Mouse (Mus musculus) gastrocnemius, postnatal 14 days (tissue): ENCODE measurements around the gene Eef2k. TPM values are rescaled to one million over a fixed set of nuclear protein-coding genes. Genes with fewer than 3 reads are reported as not detected.

Source experiments
- DNase-seq: peaks from one replicate; pipeline ENCODE4 v3.0.0; 2021; ENCODE audit warnings: mixed read lengths
- intact Hi-C: fragments of 180-260 bp; cut with DNase I; formaldehyde crosslinking; loops from one replicate; pipeline ENCODE4 v1.15.1; 2025; ENCODE audit warnings: low total_unique reads
- long read RNA-seq, 2 experiments: library from polyadenylated mRNA; stranded (forward); transcript quantifications; one replicate each; pipeline ENCODE4 v2.0.0; 2021
- total RNA-seq, 2 experiments: library from RNA; stranded (reverse); gene quantifications; 2 replicates each; pipeline ENCODE4 v1.2.3; 2021

Eef2k gene
- 10 to 100 TPM; 50.3 to 61.8 TPM for total RNA-seq
- long read RNA-seq, experiment 1, full-length matches to known transcripts: 16 of 36 reads
- long read RNA-seq, experiment 1, partial matches to known transcripts: 3 of 36 reads
- long read RNA-seq, experiment 1, other reads (novel, unspliced or antisense): 17 of 36 reads
- long read RNA-seq, experiment 2, full-length matches to known transcripts: 22 of 51 reads
- long read RNA-seq, experiment 2, partial matches to known transcripts: 11 of 51 reads
- long read RNA-seq, experiment 2, other reads (novel, unspliced or antisense): 18 of 51 reads

GRCm38 (mm10) chr7:120842345-120843036 is at the start of gene Eef2k:
TSS of gene Eef2k (plus strand) at chr7:120842831.
- intact Hi-C loops: no loop called here

DNA sequence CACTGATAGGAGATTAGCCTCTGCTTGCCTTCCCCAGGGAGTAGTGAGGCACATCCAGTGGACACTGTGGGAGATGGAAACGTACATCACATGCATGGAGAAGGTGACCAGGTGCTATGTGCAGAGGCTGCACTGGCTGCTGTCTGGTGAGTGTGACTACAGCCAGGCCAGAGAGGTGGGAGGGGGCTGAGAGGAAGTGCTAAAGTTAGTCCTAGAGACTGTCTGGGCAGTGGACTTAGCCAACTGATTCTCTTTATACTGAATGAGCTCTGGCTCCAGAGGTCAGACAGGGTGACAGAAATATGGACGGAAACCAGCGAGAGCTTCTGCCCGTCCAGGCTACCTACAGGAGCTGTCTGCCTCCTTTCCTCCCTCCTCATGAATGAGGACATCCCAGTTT is 47.1 kb upstream of the Eef2k start:
- intact Hi-C loops: no loop called here
- no peak for DNase-seq

More at GRCm38 (mm10) chr7:120842345-120843036, at the start of gene Eef2k:
- DNase-seq: peak; percentile 90

GRCm38 (mm10) chr7:120796369-120796768 is 46.3 kb upstream of the Eef2k start:
- no peak for DNase-seq
- intact Hi-C loops: no loop called here

DNA sequence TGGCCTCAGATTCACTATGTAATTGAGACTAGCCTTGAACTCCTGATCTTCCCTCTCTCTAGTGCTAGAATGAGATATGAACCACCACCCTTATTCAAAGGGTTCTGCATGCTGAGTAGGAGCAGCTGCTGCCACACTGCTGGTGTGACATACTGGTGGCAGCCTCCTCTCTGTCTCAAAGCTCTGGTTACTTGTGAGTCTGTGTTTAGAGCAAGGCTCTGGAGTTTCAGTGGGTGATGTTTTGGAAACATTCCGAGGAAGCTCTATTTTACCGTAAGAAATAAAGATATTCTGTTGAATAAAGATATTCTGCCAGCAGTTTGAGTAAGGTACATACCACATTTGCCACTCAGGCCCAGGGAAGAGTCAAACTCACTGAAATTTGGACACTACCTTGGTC is 39.4 kb upstream of the Eef2k start:
- intact Hi-C loops: no loop called here
- DNase-seq: no peak

GRCm38 (mm10) chr7:120809705-120810104 is 32.9 kb upstream of the Eef2k start:
- no peak for DNase-seq
- intact Hi-C loops: no loop called here

DNA sequence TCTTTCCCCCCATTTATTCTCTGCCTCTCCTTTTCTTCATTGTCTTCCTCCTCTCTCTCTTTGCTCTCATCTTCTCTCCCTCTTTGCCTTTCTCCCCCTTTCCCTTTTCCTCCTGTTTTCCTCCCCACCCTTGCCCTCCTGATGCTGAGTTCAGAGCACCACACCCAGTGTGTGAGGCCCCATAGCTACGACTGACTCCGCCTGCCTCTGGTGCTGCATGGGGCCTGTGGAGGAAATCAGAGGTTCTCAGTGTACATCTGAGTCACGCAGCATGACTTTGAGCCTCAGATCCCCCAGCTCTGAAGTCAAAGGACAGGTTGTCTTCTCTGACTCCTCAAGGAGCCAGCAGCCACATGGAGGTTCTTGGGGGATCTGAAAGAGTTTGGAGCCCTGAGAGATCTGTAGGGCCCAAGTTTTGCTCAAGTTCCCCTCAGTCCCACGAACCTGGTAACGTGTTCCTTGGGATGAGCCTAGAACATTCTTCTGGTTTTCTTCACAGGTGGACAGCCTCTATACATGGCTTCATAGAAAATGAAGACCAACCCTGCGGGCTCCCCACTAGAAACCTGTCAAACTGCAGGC is 30.7 kb upstream of the Eef2k start, which contains the start of gene Gm5737:
Gene Gm5737, plus strand, starts transcription at position 532 of the 582 bp plus-strand sequence.
- intact Hi-C loops: no loop called here
- DNase-seq: no peak

DNA sequence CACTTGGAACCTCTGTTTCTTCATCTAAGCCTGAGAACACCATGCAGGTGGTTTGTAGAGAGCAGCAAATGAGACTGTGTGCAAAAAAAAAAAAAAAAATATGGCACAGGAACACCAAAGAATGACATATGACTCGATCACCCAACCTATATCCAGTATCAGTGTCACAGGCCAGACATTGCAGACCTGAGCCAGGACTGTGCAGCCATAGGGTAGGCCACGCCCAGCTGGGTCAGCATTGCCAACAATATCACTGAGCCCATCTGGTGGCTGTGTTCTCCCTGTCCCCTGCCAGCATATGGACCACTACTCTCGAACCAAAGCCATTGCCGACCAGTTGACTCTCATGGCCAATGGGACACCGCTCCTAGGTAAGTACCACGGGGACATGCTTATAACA is 25.1 kb upstream of the Eef2k start:
- DNase-seq: no peak
- intact Hi-C loops: no loop called here

GRCm38 (mm10) chr7:120819386-120819785 is 23.2 kb upstream of the Eef2k start:
- DNase-seq: peak; percentile 43

GRCm38 (mm10) chr7:120823248-120823647 is 19.4 kb upstream of the Eef2k start:
- intact Hi-C loops: loop anchor here (5.0 kb wide), 2 partner anchors 71 to 156 kb away; no protein-coding TSS in a partner anchor
- peak; percentile 51 for DNase-seq

More at GRCm38 (mm10) chr7:120819386-120819785, 23.2 kb upstream of the Eef2k start:
- intact Hi-C loops: no loop called here

GRCm38 (mm10) chr7:120825097-120825496 is 17.5 kb upstream of the Eef2k start:
- no peak for DNase-seq
- intact Hi-C loops: no loop called here

GRCm38 (mm10) chr7:120826408-120826807 is 16.2 kb upstream of the Eef2k start:
- intact Hi-C loops: no loop called here
- DNase-seq: peak; percentile 35

DNA sequence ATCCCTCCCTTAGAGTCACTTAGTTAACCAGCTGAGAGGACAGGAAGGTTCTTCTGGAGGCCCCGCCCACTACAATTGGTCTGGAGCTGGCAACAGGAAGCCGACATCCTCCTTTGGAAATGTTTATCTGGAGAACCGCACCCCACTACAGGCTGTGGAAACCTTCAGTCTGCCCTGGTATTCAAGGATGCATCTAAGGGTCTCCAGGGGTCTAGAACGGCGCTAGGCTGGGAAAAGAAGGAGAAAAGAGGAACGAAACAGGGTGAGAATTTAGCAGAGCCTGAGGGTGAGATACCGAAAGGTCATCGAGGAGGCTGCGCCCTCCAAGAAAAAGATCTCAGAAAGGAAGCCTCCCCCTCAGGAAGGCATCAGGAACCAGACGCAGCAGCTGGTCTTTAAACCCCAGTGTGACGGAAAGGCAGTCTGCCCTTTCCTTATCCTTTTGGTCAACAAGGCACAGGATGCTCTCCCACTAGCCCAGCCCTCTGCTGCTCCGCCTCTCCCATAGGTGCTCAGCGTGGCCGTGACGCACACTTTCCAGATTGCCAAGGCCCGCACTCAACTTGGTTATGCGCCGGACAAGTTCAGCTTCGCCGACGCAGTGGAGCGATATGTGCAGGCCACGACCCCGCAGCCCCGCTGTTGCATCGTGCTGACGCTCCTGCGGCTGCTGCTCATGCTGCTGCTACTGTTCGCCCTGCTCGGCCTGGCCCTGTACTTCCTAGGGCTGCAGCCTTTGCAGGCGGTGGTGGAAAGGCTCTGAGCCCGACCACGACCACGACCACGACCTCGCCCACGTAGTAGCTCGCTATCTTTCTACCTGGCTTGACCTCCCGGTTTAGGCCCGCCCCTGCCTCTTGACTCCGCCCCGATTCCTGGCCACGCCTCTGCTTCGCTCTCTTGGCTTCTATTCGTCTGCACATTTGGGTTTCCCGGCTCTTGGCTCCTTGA is 11.9 kb upstream of the Eef2k start:
- intact Hi-C loops: no loop called here
- peak; percentile 56 for DNase-seq

- DNase-seq: no peak
- intact Hi-C loops: no loop called here
Measured at GRCm38 (mm10) chr7:120834426-120834825, 8.2 kb upstream of the Eef2k start.

- peak; percentile 59 for DNase-seq
- intact Hi-C loops: loop anchor here (5.0 kb wide), 1 partner anchor 82 kb away; the partner anchor contains the start of gene Polr3e
Measured at GRCm38 (mm10) chr7:120834863-120835372, 7.7 kb upstream of the Eef2k start.

DNA sequence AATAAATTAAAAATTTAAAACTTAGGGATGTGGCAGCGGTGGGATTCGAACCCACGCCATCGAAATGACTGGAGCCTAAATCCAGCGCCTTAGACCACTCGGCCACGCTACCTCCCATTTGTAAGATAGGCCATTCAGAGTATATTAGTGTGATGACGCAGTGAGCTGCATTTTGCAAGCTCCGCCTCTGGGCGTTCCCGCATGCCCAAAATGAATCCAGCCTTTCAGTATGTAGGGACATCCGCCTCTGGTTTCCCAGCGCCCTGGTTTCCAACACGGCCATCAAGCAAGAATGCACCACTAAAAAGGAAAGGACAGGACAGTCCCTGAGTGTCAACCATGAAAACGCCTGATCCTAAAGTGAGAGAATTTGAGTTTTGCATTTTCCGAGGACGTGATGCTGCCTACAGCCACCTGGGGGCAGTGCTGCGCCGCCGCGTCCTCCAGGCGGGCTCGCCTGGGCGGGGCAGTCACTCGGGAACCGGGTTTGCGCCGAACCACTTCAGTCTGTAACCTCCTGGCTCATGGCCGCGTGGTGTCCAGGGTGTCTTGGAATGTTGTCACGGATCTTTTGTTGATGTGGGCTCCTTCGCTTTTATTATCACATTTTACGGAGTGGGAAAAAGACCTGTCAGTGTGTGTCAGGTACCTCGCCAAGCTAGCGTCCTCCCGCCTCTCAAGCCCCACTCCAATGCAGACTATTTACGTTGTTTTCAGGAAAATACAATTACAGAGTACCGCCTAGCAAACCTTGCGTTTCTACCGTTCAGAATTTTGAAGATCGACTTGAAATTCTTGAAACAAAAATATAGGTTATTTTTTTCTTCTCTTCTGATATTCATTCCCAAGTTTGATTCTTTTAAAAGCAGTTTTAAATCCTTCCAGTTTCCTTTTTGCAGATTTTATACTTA is 6.9 kb upstream of the Eef2k start:
- intact Hi-C loops: loop anchor here (5.0 kb wide), 1 partner anchor 82 kb away; the partner anchor contains the start of gene Polr3e
- peak; percentile 88 for DNase-seq

- intact Hi-C loops: loop anchor here (5.0 kb wide), 1 partner anchor 81 kb away; the partner anchor contains the start of gene Polr3e
- DNase-seq: no peak
Measured at GRCm38 (mm10) chr7:120836361-120836760, 6.3 kb upstream of the Eef2k start.

- DNase-seq: peak; percentile 38
Measured at GRCm38 (mm10) chr7:120838436-120839160, 4.0 kb upstream of the Eef2k start.

More at GRCm38 (mm10) chr7:120838436-120839160, 4.0 kb upstream of the Eef2k start:
- intact Hi-C loops: loop anchor here (5.0 kb wide), 1 partner anchor 79 kb away; the partner anchor contains the start of gene Polr3e
